Mouse (Mus musculus): ENCODE measurements at regions not wholly inside any gene's neighbourhood (a gene's known extent, or its start where the extent isn't known, plus 50 kb on each side); places are given as distances from the start of the nearest gene placed in this dataset.

GRCm38 (mm10) chr5:126954189-126954588 lies 287.4 kb upstream of the Tmem132c start:
- in situ Hi-C loops (cut with MseI, MboI) = no loop called here

GRCm38 (mm10) chr5:126954634-126955033 lies 287.0 kb upstream of the Tmem132c start:
- in situ Hi-C loops (cut with MseI, MboI) = no loop called here

DNA sequence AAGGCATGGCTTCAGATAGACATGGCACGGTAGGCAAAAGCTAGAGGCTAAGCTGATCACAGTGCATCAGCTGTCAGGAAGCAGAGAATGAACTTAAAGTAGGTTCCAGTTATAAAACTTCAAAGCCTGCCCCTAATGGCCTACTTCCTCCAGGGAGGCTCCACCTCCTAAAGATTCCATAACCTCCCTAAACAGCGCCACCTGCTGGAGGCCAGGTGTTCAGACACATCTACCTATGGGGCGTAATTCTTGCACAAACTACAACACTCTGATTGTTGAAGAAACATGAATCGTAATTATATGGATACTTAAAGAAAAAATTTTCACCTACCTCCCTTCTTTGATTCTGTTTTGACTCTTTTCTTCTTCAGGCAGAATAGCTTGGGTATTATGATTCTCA lies 277.0 kb upstream of the Tmem132c start:
- in situ Hi-C loops (cut with MseI, MboI) = no loop called here

DNA sequence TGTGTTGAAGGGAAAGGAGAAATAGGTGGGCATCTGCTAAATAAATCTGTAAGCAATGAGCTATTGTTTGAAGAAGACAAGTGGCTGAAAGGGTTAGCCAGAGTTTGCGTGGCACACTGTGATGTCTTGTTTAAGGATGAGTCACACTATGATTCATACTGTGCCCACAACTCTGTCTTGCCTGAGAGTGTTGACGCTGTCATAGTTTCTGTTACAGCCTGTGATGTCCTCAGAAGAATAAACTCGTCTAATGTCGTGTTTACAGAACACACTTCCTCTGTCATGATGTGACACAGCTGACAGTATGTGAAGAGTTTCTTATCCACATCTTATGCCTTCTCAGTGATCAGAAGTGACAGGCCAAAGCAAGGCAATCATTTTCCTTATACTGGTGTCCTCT lies 274.5 kb upstream of the Tmem132c start:
- in situ Hi-C loops (cut with MseI, MboI) = no loop called here

GRCm38 (mm10) chr5:126969373-126969772 lies 272.2 kb upstream of the Tmem132c start:
- in situ Hi-C loops (cut with MseI, MboI) = no loop called here

DNA sequence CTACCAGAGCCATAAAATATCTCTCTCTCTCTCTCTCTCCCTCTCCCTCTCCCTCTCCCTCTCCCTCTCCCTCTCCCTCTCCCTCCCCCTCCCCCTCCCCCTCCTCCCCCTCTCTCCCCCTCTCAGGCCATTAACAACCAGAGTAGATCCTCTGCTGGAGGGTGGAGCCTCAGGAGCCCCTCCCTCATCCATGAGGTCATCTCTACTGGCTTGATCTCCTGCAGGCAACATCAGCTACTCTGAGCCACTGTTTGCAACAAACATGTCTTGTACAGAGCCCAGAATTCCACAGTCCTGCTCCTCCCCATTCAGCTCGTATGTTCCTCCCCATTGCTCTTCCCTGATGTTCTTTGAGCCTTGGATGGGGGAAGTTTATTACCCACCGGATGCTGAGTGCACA lies 270.3 kb upstream of the Tmem132c start:
- in situ Hi-C loops (cut with MseI, MboI) = no loop called here

GRCm38 (mm10) chr5:126971981-126972380 lies 269.6 kb upstream of the Tmem132c start:
- in situ Hi-C loops (cut with MseI, MboI) = no loop called here

- in situ Hi-C loops (cut with MseI, MboI) = no loop called here
Measured at GRCm38 (mm10) chr5:126973425-126973824, 268.2 kb upstream of the Tmem132c start.

GRCm38 (mm10) chr5:126974565-126974964 lies 267.0 kb upstream of the Tmem132c start:
- in situ Hi-C loops (cut with MseI, MboI) = no loop called here

DNA sequence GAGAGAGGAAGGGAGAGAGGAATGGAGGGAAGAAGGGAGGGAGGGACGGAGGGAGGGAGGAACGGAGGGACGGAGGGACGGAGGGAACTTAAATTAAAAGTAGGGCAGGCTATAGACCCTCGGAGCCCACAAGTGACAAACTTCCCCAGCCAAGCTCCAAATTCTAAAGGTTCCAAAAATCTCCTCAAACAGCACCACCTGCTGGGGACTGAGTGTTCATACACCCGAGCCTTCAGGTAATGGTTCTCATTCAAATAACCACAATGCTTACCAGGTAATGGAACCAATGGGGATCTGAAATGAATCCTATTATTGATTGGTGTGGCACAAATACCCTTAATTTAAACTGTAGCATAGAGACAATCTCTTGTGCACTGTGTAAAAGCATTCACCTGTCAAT lies 246.0 kb upstream of the Tmem132c start:
- in situ Hi-C loops (cut with MseI, MboI) = no loop called here

DNA sequence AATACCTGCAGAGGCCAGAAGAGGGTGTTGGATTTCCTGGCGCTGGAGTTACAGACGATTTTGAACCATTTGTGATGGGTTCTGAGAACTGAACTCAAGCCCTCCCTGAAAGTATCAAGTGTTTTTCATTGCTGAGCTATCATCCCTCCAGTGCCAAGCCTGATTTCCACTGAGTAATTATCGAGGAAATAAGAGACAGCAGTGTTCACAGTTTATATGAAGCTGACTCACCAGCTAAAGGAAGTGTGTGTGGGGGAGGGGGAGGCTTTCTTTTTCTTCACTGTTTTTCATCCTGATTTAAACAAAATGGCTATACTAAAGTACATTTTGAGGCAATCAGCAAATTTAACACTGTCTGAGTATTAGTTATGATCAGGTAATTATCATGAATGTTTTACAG lies 227.4 kb upstream of the Tmem132c start:
- in situ Hi-C loops (cut with MseI, MboI) = no loop called here

GRCm38 (mm10) chr5:127016467-127017060 lies 225.0 kb upstream of the Tmem132c start:
- in situ Hi-C loops (cut with MseI, MboI) = no loop called here

GRCm38 (mm10) chr5:127017971-127018370 lies 223.6 kb upstream of the Tmem132c start:
- in situ Hi-C loops (cut with MseI, MboI) = no loop called here

DNA sequence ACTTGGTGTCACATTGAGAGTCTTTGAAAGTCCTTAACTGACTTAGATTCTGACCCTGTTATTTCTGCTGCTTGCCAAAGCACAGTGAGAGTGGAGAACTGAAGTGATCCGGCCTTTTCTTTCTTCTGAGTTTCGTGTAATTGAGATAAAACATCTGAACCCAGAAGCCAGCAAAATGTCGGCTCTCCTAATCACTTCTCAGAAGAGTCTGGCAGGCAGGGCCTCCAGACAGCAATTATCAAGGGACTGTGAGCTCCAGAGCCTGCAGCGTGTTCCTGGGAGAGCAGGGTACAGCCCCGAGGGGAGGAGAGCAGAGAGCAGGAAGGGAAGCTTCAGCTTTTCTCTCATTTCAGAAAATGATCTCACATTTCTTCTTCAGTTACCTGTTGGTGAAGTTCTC lies 205.1 kb upstream of the Tmem132c start:
- in situ Hi-C loops (cut with MseI, MboI) = no loop called here

DNA sequence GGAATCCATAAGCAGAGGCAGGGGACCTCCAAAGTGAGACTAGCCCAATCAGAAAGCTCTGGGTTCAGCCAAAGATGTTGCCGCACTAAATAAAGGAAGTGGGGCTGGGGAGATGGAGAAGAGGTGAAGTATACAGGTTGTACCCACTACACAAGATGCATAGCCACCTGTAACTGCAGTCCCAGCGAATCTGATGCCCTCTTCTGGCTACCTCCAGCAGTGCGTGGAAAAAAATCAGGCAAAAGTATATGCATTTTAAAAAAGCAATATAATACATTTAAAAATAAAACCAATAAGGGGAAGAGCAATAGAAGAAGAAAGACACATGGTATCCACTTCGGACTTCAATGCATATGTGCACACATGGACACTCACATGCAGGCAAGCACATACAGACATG lies 183.8 kb upstream of the Tmem132c start:
- in situ Hi-C loops (cut with MseI, MboI) = no loop called here

- in situ Hi-C loops (cut with MseI, MboI) = no loop called here
Measured at GRCm38 (mm10) chr5:127074327-127074726, 167.3 kb upstream of the Tmem132c start.

Measured in mouse trophoblast stem cell (cell line).